In the genomic region with DNA sequence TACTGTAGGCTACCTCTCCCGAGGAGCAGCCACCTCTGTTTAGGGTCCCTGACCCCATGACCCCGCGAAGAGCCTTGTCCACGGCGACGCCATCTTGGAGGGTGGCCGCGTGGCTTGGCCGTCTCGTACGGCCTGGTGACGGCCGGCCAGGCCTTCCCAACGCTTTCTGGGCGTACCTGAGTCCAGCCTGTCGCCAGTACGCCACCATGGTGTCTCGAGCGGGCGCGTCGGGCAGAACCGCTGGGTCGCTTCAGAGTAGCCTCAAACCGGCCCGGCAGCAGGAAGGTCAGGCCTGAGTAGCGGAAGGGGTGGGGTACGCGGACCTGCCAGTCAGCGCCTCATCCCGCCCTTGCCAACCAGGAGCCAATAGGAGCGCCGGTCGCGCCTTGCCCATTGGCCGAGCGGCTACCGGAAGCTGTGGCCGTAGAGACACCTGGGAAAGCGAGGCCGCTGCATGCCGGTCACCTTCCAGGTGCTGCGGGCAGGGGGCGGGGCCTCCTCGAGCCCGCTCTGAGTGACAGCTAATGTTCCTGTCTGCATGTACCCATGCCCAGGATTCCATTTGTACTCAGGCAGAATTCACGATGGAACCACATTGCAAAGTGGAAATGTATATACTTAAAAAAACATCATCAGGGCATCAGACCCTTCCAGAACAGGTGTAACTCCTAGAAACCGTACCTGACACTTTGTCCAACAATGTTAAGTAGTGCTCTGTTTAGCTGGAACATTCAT, we compare ENCODE assay signal across 8 mouse cellular contexts. TPM values are rescaled to one million over a fixed set of nuclear protein-coding genes. Genes with fewer than 3 reads are reported as not detected.
DNase-seq lines count a peak whose midpoint lies in the region; ATAC-seq and TF ChIP-seq lines count a peak whose summit lies in the region.

A gene (minus strand): TSS at position 317 of the 735 bp plus-strand sequence.

- peaks cover 3% of the 10 kb centered on the region for H3K79me2 ChIP-seq in heart, adult 2 months (replicated peaks; ENCODE audit: control insufficient read depth, insufficient read depth, low read length)

- WGBS in embryonic facial prominence, embryonic 13.5 days = 2% methylated on average over 48 of the region's 48 CpGs
- WGBS in heart, adult 2 months = 2% methylated on average over 48 of the region's 48 CpGs
- 2% methylated on average over 48 of the region's 48 CpGs for WGBS in limb, embryonic 13.5 days
- 2% methylated on average over 48 of the region's 48 CpGs for WGBS in midbrain, embryonic 16.5 days

- H3K9ac ChIP-seq in embryonic facial prominence, embryonic 13.5 days = peak within 1 kb of the TSS; percentile 87
- H3K9ac ChIP-seq in heart, adult 2 months (ENCODE audit: low read depth, low read length) = peak within 1 kb of the TSS; percentile 87
- peak within 1 kb of the TSS; percentile 83 for H3K9ac ChIP-seq in limb, embryonic 13.5 days
- peak within 1 kb of the TSS; percentile 87 for H3K9ac ChIP-seq in midbrain, embryonic 16.5 days (ENCODE audit: low read depth, low read length)

- peak within 1 kb of the TSS; percentile 89 for H3K4me3 ChIP-seq in embryonic facial prominence, embryonic 13.5 days
- H3K4me3 ChIP-seq in heart, adult 2 months = peak within 1 kb of the TSS; percentile 95
- peak within 1 kb of the TSS; percentile 87 for H3K4me3 ChIP-seq in limb, embryonic 13.5 days
- peak within 1 kb of the TSS; percentile 79 for H3K4me3 ChIP-seq in midbrain, embryonic 16.5 days (ENCODE audit: low read depth, low read length)

- TF ChIP-seq POLR2A in heart, adult 2 months (IDR thresholded peaks at IDR 0.05; ENCODE audit: insufficient read depth, low read depth, low read length) = peak; percentile 75

- peak; percentile 93 for DNase-seq in 3134 (ENCODE audit: extremely low read depth, insufficient read length, low spot score)
- DNase-seq in adrenal gland, postnatal 36 days = peak; percentile 97
- DNase-seq in heart, adult 2 months = peak; percentile 97 to 98
- DNase-seq in kidney, adult 8-10 months = peak; percentile 98
- DNase-seq in spleen, postnatal 10 days (ENCODE audit: low spot score in 2 of 2) = peak; percentile 89 to 95

- no peaks in the 10 kb centered on the region for H3K9me3 ChIP-seq in embryonic facial prominence, embryonic 13.5 days
- no peaks in the 10 kb centered on the region for H3K9me3 ChIP-seq in limb, embryonic 13.5 days
- no peaks in the 10 kb centered on the region for H3K9me3 ChIP-seq in midbrain, embryonic 16.5 days (replicated peaks; ENCODE audit: control insufficient read depth, low read length, poor library complexity, severe bottlenecking)

- intact Hi-C loops in heart, adult 2 months (cut with DNase I) = loop anchor here (10.0 kb wide), 1 partner anchor 391 kb away; no protein-coding TSS in a partner anchor

- no peaks in the 10 kb centered on the region for H3K27me3 ChIP-seq in embryonic facial prominence, embryonic 13.5 days
- H3K27me3 ChIP-seq in heart, adult 2 months (ENCODE audit: control insufficient read depth, insufficient read depth, low read length) = no peaks in the 10 kb centered on the region
- H3K27me3 ChIP-seq in limb, embryonic 13.5 days = no peaks in the 10 kb centered on the region
- H3K27me3 ChIP-seq in midbrain, embryonic 16.5 days (ENCODE audit: control insufficient read depth, insufficient read depth, low read depth, low read length) = no peaks in the 10 kb centered on the region

- peaks cover 10% of the 10 kb centered on the region for H3K4me1 ChIP-seq in embryonic facial prominence, embryonic 13.5 days
- no peaks in the 10 kb centered on the region; the same call in 1 of the 2 replicates for H3K4me1 ChIP-seq in heart, adult 2 months (ENCODE audit: control insufficient read depth, insufficient read depth, low read length)
- peaks cover 14% of the 10 kb centered on the region for H3K4me1 ChIP-seq in limb, embryonic 13.5 days
- H3K4me1 ChIP-seq in midbrain, embryonic 16.5 days (ENCODE audit: control insufficient read depth, insufficient read depth, low read length) = peaks cover 7% of the 10 kb centered on the region

- peak; percentile 44 for TF ChIP-seq CTCF in heart, adult 2 months (IDR thresholded peaks at IDR 0.05)

- peak within 1 kb of the TSS; percentile 82 for H3K27ac ChIP-seq in embryonic facial prominence, embryonic 13.5 days
- H3K27ac ChIP-seq in heart, adult 2 months = peak within 1 kb of the TSS; percentile 96
- H3K27ac ChIP-seq in limb, embryonic 13.5 days = no peak within 1 kb of the TSS; the same call in 1 of the 2 replicates
- peak within 1 kb of the TSS; percentile 80 for H3K27ac ChIP-seq in midbrain, embryonic 16.5 days (ENCODE audit: low read length)

- peak; percentile 97 for ATAC-seq in embryonic facial prominence, embryonic 13.5 days (ENCODE audit: insufficient number of reproducible peaks, insufficient read depth, low FRiP score, low TSS enrichment, low read depth)
- ATAC-seq in limb, embryonic 13.5 days (ENCODE audit: low FRiP score, low read depth) = peak; percentile 99
- ATAC-seq in midbrain, embryonic 16.5 days = peak; percentile 100

- TF ChIP-seq EP300 in heart, adult 2 months (IDR thresholded peaks at IDR 0.05; ENCODE audit: insufficient read depth, low read depth, low read length) = 0 out of 2 replicates have a peak, but pooled peaks have one; percentile 41

- H3K4me2 ChIP-seq in embryonic facial prominence, embryonic 13.5 days = peak within 1 kb of the TSS; percentile 94
- peak within 1 kb of the TSS; percentile 97 for H3K4me2 ChIP-seq in limb, embryonic 13.5 days (replicated peaks)
- H3K4me2 ChIP-seq in midbrain, embryonic 16.5 days (ENCODE audit: low read length) = peak within 1 kb of the TSS; percentile 70

- peaks cover 58% of the 10 kb centered on the region for H3K36me3 ChIP-seq in embryonic facial prominence, embryonic 13.5 days
- 0 out of 2 replicates have a peak, but pooled peaks cover 2% of the 10 kb centered on the region for H3K36me3 ChIP-seq in heart, adult 2 months (ENCODE audit: control insufficient read depth, insufficient read depth, low read length)
- H3K36me3 ChIP-seq in limb, embryonic 13.5 days = peaks cover 65% of the 10 kb centered on the region
- H3K36me3 ChIP-seq in midbrain, embryonic 16.5 days (ENCODE audit: control insufficient read depth, insufficient read depth, low read length) = peaks cover 18% of the 10 kb centered on the region

RNA-seq across cellular contexts. Expression of the gene that starts here (rescaled TPM):
- total RNA-seq in adrenal gland, postnatal 36 days (2021) = 100 to 1,000 TPM; 528 to 595 TPM
- polyA plus RNA-seq in embryonic facial prominence, embryonic 13.5 days (2015; fragmentation: Nextera tagmentation; extraction: Ambion mirVana) = 779 and 911 TPM in 2 replicates
- total RNA-seq in heart, adult 2 months (2021) = 1,000 to 10,000 TPM; 1,426 to 1,687 TPM
- polyA plus RNA-seq in heart, adult 2 months (2012; rRNA removed) = 969 and 1,190 TPM in 2 replicates
- polyA plus RNA-seq in limb, embryonic 13.5 days (2015; fragmentation: Nextera tagmentation; extraction: Ambion mirVana) = 765 and 779 TPM in 2 replicates
- polyA plus RNA-seq in midbrain, embryonic 16.5 days (2015; fragmentation: Nextera tagmentation; extraction: Ambion mirVana) = 681 and 687 TPM in 2 replicates
